Mouse (Mus musculus): ENCODE results near the gene Fam192a. TPM values are rescaled to one million over a fixed set of nuclear protein-coding genes. Genes with fewer than 3 reads are reported as not detected.

The Fam192a gene
- total RNA-seq, 2 experiments from 2014 or later = 32.0 to 33.2 TPM

DNA sequence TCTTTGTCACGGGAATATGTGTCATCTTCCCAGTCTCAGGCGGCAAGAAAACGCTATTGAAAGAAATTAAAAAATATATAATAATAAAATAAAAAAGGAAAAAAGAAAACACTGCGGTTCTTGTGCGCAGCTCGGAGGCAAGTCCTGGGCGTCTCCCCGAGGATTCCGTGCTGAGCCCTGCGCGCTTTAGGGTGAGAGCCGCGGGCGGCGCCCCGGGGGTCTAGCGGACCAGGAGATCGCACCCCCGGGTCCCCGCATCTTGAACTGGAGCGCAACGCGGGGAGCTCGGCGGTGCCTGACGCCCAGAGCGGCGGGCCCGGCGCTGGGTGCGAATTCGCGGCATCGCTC, 69.3 kb downstream of the Fam192a start:
- DNase-seq = no peak

DNA sequence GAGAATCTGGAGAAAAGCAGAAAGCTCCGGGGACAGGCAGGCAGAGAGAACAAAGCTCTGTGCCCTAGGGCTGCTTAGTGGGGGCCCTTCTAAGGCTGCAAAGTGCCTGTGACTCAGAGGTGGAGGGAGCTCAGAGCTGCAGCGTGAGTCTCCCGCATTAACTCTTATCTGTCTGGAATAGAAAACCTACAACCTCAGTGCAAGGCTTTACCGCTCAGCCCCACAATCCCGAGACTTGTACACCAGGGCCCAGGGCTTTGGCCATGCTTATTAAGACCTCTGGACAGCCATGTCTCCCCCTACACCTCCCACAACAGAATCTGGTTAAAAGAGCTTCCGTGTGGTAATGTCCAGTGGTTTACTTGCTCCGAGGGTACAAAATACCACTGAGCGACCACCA, 69.8 kb downstream of the Fam192a start:
- peak; percentile 25 to 61 for DNase-seq

DNA sequence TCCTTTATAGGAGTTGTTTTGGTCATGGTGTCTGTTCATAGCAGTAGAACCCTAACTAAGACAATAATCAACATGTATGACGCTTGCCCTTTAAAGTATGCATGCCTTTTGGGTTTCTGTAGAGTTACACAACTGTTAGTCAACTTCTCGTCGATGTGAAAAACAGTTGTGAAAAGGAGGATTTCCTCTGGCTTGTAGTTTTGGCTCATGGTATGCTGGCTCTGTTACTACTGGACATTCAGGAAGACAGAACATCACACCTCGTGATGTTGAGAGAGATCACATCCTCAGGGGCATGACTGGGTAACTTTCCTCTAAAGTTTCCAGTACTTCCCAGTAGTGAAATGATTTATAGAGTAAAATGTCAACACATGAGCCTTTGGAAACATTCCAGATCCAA, 71.2 kb downstream of the Fam192a start:
- no peak for DNase-seq

DNA sequence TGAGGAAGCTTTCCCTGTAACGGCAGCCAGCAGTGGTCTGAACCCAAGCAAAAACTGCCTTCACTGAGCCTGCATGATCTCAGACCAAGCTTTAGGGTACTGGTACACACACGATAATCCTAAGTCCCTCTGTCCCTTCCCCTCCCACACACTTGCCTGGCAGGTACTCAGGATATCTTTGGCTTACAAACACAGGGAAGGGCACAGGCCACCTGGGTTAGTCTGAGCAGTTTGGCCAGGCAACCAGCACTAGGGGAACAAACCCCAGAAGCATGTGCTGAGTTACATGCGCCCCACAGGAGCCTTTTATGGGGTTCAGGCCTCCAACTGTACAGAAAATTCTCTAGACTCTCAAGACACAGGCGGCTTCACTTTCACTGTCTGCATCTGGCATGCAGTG, 71.9 kb downstream of the Fam192a start:
- no peak for DNase-seq

DNA sequence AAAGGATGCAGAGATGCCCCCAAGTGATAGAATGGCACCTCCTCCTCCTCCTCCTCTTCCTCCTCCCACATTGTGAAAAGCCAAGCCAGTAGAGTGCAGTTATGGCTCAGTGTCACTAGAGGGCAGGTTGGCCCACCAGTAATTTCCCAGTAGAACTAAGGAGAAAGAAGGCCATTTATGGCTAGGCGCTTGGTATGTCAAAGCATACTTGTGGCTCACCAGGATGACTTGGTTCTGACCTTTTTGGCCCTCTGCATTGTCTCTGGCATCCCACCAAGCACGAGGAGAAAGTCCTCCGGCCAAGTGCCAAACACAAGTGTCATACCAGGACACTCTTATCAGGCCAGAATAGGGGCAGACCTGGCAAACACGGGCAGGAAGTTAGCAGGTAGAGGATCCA, 73.6 kb downstream of the Fam192a start:
- DNase-seq = peak; percentile 57 to 76

DNA sequence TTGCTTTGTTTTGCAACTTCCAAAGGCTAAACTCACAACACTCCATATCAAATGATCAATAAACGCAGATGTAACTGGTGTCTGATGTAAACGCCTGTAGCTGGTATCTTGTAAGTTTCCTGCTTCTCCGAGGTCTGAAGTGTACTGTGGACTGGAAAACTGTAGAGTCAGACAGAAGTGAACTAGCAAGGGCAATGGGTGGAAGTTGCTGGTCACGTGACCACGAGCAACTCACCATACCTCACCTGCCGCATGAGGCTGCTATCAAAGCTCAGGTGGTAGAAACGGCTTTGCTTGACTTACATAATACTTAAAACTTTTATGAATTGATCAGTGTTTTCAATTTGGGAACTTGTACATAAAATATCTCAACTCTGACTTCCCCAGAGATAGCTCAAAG, 74.6 kb downstream of the Fam192a start:
- no peak for DNase-seq

DNA sequence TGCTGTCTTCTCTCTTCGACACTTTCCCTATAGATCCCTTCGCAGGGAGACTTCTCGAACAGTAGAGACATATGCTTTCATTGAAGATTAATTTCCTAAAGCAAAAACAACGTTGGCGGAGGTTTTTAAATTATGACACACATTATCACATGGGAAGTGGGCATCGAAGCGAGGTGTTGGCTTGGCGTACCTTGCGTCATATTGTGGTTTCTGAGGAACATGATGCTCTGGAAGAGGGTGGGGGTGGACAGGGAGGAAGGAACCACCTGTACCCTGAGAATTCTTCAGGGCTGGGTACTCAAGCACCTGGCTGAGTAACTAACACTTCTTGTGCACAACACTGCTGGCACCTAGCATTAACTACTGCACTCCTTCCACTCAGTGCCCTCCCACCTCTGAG, 77.2 kb downstream of the Fam192a start:
- no peak for DNase-seq

Other genes with a start within 250 kb of the Fam192a start
- gene Herpud1, start 215.6 kb downstream of the Fam192a start, total RNA-seq (2021) = 100 to 1,000 TPM; 109 to 110 TPM
- gene Nlrc5, start 167.6 kb downstream of the Fam192a start, total RNA-seq (2021) = 1 to 10 TPM; 3.5 to 7.4 TPM
- 10 to 100 TPM; 12.9 to 18.3 TPM for gene Cpne2, start 69.0 kb downstream of the Fam192a start, total RNA-seq (2021)
- gene Rspry1, start 60 bp downstream of the Fam192a start, total RNA-seq (2021) = 10 to 100 TPM; 22.3 to 22.5 TPM
- gene Arl2bp, start 64.6 kb upstream of the Fam192a start, total RNA-seq (2021) = 10 to 100 TPM; 71.0 to 73.8 TPM
- gene Pllp, start 94.3 kb upstream of the Fam192a start, total RNA-seq (2021) = under 1 TPM; 0.82 to 0.99 TPM
- gene Ccl22, start 143.6 kb upstream of the Fam192a start, total RNA-seq (2021) = not detected
- gene Cx3cl1, start 170.0 kb upstream of the Fam192a start, total RNA-seq (2021) = 10 to 100 TPM; 26.2 to 35.5 TPM
- 1 to 10 TPM; 1.0 to 1.4 TPM for gene Ccl17, start 208.5 kb upstream of the Fam192a start, total RNA-seq (2021)
- gene Coq9, start 236.3 kb upstream of the Fam192a start, total RNA-seq (2021) = 100 to 1,000 TPM; 152 to 219 TPM
- gene Ciapin1, start 236.4 kb upstream of the Fam192a start, total RNA-seq (2021) = 100 to 1,000 TPM in 1 of 2 experiments, 10 to 100 TPM in 1; 70.2 to 106 TPM

Measured in adrenal gland, postnatal 36 days (tissue).